Mouse (Mus musculus): Measurements from ENCODE around the gene Mb.
"Not testable (repeated sequence)": the region's sequence is repeated elsewhere in the genome, so short reads cannot be mapped to it uniquely, and the experiment has no call there.

The Mb gene

DNA sequence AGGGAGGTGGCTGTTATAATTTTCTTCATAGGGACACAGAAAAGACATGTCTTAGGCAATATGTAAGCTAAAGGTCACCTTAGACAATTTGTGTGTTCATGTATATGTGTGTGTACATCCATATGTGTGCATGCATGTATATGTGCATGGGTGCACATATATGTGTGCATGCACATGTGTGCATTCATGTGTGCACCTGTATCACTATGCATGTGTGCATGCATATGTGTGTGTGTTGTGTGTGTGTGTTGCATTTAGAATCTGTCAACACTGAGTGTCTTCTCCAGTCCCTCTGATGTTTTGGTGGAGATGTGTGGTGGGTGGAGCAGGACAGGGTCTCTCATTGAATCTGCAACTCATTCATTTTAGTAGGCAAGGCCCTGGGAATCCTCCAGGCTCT, 12.3 kb upstream of the Mb start:
- no peak for DNase-seq

DNA sequence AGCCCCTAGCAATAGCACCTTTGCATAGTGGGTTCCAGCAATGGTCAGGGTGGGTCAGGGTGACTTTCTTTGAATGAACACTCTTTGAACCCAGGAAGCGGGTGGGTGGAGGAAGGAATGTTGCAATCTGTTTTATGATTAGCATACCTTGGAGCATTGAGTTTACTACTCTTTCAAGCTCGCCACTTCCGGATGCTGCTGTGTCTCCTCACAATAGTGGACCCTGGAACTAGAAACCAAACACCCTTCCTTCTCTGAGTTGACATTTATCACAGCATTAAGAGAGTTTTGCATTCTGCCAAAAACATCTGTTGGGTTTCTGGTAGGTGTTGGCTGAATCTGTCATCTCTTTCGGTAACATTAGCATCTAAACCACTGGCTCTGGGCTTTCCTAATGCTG, 8.9 kb upstream of the Mb start:
- not testable (repeated sequence) for DNase-seq

GRCm38 (mm10) chr15:77058566-77058965, 8.1 kb upstream of the Mb start:
- DNase-seq: no peak

- no peak for DNase-seq
Observed at GRCm38 (mm10) chr15:77056791-77057051, 6.3 kb upstream of the Mb start.

DNA sequence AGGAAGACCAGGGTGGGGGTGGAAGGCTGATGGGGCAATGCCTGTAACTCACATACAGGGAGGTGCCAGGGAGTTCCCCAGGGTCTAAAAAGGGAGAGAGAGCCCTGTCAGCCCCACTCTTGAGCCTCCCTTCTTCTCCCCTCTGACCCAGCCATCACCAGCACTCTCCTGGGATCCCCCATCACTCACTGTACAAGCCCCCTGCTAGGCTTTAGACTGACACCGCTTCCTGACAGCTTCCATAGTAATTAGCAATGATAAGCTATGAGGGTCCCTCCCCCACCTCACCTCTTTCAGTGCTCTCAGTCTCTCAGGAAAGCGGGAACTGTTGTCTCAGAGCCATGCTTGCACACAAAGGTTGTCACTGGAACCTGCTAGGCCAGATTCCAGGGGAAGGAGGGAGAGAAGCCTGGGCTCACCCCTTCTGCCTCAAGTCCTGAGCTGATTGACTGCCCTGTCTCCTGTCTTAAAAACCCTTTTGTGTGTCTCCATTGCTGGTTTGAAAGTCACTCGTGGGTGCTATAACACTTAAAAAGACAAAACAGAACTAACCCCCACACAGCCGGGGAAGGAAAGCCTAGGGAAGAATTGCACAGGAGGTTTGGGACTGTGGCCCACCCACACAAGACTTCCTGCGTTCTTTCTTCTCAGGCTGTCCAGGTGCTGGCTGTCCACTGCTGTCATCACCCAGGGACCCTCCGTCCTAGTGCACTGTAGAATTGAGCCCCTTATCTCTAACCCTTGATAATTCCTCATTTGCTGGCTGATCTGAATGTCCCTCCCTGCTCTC, 5.7 kb upstream of the Mb start:
- DNase-seq: peak in 1 of 2 experiments; percentile 13

GRCm38 (mm10) chr15:77054611-77055175, 4.2 kb upstream of the Mb start:
- no peak for DNase-seq

DNA sequence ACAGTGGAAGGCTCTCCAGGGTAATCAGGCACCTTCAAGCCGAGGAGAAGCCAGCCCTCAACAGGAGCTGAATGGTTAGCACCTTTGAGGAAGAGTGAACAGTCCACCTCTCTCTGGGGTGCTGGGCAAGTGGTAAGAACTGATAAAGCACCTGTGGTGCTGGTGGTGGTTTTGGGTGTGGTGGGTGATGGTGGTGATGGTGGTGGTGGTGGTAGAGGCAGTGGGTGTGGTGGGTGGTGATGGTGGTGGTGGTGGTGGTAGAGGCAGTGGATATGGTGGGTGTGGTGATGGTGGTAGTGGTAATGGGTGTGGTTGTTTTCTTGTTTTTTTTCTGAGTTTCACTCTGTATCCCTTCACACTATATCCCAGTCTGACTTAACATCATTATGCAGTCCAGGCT, 2.6 kb upstream of the Mb start:
- no peak for DNase-seq

DNA sequence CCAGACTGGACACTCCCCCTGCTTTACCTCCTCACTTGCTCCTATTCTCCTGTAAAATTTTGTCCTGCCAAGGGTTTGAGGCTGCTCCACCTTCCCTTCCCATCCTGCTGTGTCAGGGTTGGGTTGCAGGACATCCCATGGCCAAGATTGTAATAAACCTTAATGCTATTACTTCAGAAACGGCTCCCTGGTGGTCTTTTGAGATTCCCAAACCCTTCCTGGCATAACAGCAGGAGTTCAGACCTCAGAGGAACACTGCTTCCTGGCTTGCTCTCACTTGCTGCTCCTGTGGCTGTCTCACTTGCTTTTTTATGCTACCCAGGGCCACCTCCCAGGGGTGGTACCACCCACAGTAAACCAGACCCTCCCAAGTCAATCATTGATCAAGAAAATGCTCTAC, 1.7 kb upstream of the Mb start:
- DNase-seq: no peak

DNA sequence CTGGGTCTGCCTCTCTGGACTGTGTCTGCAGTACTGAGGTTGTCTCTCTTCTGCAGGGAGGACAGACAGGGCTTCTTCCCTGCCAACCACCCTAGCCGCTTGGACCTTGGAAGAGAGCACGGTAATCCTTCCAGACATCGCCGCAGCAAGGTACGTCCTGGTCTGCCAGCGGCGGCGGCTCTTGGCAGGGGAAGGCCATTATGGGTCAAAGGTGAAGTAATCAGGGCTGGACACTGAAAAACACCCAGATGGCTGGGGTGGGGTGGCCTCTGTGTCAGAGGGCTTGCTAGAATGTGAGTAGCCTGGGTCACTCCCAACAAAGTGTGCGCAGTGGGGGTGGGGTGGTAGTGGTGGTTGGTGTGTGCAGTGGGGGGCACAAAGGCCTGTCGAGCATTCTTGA, 4.9 kb downstream of the Mb start:
- peak in 1 of 2 experiments; percentile 23 for DNase-seq

- no peak for DNase-seq
Observed at GRCm38 (mm10) chr15:77044597-77045320, 5.7 kb downstream of the Mb start, which contains the start of gene Apol6. Gene Apol6 (plus strand): TSS chr15:77044729.

GRCm38 (mm10) chr15:77040784-77041183, 9.7 kb downstream of the Mb start:
- DNase-seq: no peak

GRCm38 (mm10) chr15:77039211-77039700, 11.2 kb downstream of the Mb start:
- DNase-seq: no peak

- peak; percentile 33 to 47 for DNase-seq
Observed at GRCm38 (mm10) chr15:77037278-77038161, 12.9 kb downstream of the Mb start.

DNA sequence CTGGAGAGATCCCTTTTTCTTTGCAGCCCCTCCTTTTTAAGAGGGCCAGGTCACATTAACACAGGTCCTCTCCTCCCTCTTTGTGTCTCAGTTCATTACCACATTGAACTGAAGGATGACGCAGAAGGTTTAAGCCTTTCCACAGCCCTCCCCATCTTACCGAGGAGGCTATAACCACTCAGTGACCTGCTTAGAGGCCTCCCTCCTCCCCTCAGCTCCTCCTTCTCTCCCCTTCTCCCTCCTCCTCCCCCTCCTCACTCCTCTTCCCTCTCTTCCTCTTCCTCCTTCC, 13.5 kb downstream of the Mb start:
- no peak for DNase-seq

- DNase-seq: peak; percentile 61 to 66
Observed at GRCm38 (mm10) chr15:77036320-77036988, 14.0 kb downstream of the Mb start.

DNA sequence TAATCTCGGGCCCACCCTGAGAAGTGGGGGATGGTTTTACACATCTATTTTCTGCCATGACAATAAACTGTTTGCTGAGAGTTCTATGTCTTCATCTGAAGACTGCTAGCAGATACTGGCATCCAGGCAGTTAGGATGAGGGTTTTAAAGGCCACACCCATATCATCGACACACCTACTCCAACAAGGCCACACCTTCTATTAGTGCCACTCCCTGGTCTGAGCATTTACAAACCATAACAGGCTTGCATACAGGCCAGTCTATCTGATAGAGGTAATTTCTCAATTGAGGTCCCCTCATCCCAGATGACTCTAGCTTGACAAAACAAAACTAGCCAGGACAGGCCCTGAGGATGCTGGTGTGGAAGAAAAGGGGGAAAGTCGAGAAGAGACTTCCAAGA, 14.8 kb downstream of the Mb start:
- DNase-seq: no peak

- no peak for DNase-seq
Observed at GRCm38 (mm10) chr15:77034526-77034925, 15.9 kb downstream of the Mb start.

DNA sequence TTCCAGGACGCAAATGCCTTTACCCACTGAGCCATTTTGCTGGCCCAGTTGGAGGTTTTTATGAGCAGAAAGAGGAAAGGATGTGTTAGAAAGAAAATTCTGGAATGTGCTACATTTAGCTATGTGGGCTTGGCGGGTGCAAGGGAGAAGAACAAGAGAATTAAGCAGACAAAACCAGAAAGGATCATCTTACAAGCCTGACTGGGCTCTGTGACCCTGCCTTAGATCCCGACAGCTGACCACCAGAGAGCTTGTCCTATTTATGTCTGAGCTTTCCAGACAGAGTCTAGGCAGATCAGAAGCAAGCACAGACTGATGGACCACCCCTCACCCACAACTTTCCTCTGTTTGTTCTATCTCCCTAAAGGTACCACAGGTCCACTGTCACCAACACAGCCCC, 19.2 kb downstream of the Mb start:
- no peak for DNase-seq

GRCm38 (mm10) chr15:77029331-77029991, 21.0 kb downstream of the Mb start:
- peak in 1 of 2 experiments; percentile 35 for DNase-seq

DNA sequence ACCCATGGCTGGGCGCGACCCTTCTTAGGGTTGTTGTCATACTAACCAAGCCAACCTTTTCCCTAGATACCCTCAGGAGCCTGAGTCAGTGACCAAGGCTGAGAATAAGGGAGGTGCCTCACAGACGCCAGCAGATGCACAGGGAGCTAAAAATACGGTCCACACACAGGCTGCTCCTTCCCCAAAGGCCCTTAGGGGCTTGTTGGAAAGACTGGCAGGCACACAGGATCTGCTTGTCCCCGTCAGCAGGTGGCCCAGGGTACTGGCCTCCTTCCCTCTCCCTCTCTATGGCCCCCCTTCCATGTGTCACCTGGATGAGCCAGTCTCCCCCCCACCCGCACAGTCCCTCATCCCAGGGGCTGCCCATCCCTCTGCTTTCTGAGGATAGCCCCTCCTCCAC, 22.8 kb downstream of the Mb start:
- no peak for DNase-seq

DNA sequence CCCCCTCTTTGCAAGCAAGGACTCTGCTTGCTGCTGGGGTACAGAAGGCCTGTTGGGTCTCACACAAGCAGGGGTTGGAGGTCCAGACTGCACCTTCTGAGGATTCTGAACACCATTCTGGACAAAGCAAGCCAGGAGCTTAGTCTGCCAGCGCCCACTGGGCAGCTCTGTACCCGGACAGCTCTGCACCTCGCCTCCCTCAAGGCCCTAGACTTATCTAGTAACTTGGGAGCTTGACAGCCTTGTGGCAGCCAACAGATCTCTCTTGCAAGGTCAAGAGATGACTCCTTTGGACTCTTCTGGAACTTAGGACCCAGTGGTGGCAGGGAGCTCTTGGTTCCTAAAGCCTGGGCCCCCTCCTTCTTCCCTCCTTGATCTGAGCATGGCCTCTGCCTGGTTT, 23.4 kb downstream of the Mb start:
- no peak for DNase-seq
